Mouse (Mus musculus): ENCODE data around the gene Olfr545.
"Not testable (repeated sequence)": the region's sequence is repeated elsewhere in the genome, so short reads cannot be mapped to it uniquely, and the experiment has no call there.

Gene Olfr545

DNA sequence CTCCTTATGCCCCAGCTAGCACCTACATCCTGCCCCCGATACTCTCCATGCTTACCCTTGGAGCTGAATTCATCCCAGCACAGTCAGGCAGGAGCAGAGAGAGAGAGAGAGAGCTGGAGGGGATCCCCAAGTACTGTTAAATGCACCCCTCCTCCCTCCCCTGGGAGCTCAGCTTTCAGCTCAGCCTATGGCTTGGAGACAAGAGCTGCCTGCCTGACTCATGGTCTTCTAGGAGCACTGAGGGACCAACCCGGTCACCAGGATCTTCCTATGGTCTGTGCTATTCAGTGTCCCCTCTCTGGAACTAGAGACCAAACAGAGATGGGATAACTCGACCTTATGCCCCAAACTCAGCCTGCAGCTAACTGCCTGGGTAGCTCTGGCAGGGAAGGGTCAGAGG, at the start of gene Olfr545:
Olfr545 (minus strand) TSS at position 101 of the 400 bp plus-strand sequence.
- DNase-seq (ENCODE audit: low read depth): no peak

DNA sequence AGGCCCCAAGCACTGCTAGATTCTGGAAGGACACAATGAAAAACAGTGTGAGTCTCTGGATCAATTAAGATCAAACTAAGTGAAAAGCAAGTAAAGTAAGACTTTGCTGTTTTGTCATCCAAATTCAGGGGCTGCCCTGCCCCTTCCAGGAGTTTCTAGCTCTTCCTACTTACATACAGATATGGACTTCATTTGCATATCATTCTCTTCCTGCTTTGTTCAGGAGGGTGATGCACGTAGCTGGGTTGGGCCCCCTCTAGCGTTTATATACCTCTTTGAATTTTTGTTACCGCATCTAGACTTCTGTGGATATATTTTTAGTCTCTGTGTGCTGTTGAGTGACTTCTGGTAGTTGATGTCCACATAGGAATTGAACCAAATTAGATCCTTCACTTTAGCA, 41.9 kb upstream of the Olfr545 start:
- no peak for DNase-seq (ENCODE audit: low read depth)

DNA sequence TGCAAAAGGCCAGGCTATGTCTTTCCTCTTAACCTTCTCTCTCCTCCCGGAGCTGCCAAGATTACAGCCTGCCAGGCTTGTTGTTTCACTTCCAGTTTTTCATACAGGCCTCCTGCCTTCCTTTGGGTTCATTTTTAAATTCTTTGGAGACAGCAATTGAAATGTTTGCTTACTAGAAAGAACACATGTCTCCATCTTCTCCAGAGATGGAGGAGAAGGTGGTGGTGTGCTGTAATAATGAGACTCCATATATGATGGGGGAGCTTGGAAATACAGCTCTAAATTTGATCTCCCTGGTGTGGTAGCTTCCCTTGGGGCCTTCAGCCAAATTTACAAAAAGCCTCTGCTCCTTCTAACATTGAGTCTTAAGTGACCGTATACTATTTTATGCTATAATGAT, 41.2 kb upstream of the Olfr545 start, which contains the start of gene Olfr548-ps1:
Olfr548-ps1 (plus strand) TSS at position 301 of the 400 bp plus-strand sequence.
- no peak for DNase-seq (ENCODE audit: low read depth)

DNA sequence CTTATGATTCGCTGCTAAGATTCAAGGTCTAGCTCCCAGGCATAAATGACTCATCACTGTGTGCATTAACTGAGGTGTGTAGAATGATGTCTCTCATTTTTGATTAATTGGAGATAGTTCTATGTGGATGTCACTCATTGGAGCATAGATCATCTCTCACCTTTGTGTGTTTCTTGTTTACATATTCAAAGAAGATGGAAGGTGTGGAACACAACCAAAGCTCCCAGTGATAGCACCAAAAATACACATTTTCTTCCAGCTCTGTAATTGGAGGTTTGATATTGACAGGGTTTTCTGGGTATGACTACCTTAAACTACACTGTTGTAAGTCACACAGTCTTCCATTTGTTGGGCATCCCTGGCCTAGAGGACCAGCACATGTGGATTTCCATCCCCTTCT, 35.1 kb upstream of the Olfr545 start, which contains the start of gene Olfr547:
Olfr547 (plus strand) TSS at position 301 of the 400 bp plus-strand sequence.
- no peak for DNase-seq (ENCODE audit: low read depth)

DNA sequence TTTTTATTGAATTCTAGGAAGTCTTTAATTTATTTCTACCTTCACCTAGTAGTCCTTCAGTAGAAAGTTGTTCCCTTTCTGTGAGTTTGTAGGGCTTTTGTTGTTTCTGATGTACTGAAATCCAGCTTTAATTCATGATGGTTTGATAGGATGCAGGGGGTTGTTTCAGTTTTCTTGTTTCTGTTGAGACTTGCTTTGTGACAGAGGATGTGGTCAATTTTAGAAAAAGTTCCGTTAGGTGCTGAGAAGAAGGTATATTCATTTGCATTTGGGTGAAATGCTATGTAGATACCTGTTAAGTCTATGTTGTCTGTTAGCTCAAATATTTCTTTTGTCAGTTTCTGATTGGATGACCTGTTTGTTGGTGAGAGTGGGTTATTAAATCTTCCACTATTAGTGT, 29.7 kb upstream of the Olfr545 start:
- DNase-seq (ENCODE audit: low read depth): no peak

DNA sequence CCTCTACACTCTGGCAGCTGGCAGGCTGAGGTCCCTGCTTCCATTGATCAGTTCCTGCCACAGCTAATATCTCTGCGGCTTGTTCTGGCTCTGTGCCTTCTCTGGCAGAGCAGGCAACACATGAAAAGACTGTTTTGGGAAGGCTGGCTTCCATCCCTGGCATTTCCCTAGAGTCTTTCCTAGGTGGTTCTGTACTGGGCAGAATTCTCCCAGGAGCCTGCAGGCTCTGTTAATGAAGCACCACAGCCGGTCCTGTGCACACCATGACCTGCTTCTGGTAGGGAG, 17.6 kb upstream of the Olfr545 start:
- DNase-seq (ENCODE audit: low read depth): peak; percentile 10

DNA sequence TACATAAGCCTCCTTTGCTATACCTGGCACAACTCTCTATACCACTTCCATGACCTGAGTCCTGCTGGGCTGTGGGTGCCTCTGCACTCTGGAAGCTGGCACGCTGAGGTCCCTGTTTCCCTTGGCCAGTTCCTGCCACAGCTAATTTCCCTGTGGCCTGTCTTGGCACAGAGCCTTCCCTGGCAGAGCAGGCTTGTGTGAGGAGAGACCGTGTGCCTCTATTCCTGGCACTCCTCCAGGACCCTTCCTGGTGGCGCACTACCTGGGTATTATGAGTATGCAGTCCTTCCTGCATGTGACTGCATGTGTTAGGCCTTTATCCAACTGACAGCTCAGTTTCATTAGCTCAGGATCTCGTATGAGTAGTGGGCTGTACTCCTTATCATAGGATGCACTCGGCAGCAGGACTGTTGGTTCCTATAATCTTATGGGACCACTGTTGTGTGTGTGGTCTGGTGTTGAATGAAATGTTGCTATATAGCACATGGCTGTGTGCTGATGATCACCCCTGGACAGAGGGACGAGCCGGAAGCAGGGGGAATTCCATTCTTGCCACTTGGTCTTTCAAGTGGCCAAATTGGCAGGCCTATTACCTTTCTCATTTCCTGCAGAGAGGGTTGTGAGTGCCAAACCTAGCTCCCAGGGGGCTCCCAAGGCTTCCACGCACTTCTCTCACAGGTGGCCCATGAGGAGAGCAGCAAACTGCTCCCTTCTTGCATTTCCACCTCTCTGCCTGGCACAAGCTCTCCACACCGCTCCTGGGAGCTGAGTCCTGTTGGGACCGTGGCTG, 17.1 kb upstream of the Olfr545 start:
- DNase-seq (ENCODE audit: low read depth): peak; percentile 6

DNA sequence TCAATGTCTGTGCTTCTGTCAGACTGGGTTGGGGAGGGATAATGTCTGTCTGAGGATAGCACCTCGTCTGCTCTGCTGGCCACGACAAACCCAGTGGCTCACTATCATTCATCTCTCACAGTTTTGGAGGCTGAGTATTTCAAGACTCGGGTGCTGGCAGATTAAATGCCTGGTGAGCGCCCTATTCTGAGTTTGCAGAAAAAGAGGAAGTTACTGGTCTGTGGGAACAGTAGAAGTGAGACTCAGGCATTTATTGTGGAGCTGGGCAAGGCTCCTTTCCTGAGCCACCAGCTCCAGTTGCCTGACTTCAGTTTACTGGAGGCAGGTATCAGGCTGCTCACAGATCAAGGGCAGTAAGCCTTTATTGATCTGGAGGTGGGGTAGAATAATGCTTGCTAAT, 14.8 kb upstream of the Olfr545 start:
- no peak for DNase-seq (ENCODE audit: low read depth)

DNA sequence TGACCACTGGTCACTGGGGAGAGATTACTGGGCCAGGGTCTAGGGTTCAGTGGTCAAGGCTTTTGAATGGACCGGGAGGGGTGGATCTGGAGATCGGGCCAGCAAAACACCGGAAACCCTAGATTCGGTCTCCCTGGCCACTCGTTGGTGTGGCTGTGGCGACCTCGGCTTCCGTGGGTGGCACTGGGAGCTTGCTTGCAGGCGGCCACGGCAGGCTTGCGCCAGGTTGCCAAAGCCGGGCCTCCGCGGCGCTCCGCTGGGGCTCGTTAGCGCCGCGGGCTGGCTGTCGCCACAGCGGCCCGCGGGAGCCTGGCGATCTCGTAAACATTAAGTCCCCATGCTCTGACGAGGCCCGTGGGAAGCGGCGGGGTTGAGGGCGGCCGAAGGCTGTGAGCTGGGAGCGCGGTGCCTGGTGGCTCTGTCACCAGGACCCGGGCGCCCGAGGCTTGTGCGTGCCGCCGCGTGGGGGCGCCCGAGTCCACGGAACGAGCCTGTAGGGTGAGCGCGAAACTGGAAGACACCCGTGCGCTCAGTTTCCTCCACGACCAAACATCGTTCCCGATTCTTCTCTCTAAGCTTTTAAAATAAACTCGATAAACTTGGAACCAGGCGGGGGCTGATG, 13.6 kb upstream of the Olfr545 start:
- DNase-seq (ENCODE audit: low read depth): peak; percentile 37

DNA sequence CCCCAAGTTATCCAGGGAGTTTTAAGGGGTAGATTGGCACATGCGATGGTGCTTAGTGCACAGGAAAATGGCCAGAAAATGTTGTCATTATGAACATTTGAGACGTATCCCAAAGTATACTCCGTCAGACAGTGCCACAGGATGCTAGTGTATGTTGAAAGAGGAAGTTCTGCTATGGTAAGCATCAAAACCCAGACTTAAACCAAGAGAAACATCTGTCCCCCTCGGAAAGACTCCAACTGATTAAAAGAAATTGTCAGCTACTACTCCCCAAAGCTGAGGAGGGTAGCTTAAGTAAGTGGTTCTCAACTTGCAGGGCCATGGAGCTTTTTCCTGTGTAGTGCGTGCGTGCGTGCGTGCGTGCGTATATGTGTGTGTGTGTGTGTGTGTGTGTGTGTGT, 12.6 kb upstream of the Olfr545 start:
- no peak for DNase-seq (ENCODE audit: low read depth)

DNA sequence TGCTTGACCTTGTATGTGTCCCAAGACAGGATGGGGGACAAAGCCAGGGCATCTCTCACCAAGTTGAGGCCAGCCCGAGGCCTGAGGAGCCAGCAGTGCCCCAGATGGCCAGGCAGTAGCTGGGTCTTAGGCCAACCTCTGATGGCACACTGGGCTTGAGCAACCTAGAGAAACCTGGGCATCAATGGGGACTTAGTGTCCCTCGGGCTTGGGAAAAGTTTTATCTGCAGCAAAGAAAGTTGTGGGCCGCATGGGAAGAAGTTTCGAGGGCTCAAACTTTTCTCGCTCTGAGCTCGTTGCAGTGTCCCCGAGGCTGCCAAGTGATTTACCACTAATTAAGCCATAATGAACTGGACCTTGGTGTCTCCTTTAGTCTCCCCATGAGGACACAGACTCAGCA, 10.4 kb upstream of the Olfr545 start:
- DNase-seq (ENCODE audit: low read depth): no peak

DNA sequence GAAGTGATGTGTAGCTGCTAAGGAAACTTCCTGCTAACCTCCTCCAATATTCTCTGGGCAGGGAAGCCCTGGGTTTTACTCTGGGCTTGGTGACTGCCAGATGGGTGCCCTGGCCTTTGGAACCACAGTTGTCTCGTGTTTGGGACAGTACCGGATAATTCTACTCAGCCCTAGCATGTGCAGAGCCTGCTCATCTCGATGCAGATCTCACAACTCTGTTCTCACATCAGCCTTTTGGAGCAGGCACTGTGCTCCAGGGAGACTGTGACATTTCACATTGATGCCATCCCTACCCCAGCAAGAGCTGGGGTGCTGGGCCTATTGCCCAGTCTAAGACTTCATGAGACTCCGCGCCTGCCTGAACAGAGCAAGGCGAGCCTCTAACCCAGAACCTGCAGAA, 9.3 kb upstream of the Olfr545 start:
- no peak for DNase-seq (ENCODE audit: low read depth)

DNA sequence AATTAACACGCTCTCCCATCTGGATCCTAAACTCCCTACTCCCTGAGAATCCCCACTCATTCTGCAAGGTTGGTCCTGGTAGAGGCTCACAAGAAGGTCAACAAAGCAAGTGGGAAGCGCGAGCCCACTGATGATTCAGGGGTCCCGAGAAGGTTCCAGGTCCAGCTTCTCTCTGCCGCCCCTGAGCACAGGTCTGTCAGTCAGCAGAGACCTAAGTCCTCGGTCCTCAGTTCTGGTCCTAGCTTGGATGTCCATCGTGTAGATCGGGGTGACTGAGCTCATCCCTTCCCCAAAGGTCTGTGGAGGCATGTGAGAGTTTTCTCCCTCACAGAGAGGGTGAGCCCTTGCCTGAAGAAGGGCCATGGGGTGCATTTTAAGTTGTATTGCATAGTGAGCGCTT, 8.7 kb upstream of the Olfr545 start:
- no peak for DNase-seq (ENCODE audit: low read depth)

DNA sequence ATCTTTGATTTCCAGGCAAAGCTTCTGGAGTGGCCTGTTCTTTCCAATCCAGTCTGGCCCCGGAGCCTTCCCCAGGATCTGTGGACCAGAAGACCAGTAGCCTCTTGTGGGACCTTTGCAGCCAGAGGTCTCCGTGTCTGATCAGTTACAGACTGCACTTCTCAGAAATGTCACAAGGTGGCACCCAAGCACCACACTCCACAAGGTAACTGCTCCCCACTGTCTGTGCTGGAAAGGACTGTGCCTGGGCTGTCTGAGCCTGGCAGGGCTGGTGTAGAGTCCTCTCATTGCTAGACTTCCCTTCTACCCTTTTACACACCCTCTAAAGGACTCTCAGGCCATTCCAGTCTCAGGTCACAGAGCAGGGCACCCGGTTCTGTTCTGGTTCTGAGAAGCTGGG, 7.5 kb upstream of the Olfr545 start:
- peak; percentile 57 for DNase-seq (ENCODE audit: low read depth)

DNA sequence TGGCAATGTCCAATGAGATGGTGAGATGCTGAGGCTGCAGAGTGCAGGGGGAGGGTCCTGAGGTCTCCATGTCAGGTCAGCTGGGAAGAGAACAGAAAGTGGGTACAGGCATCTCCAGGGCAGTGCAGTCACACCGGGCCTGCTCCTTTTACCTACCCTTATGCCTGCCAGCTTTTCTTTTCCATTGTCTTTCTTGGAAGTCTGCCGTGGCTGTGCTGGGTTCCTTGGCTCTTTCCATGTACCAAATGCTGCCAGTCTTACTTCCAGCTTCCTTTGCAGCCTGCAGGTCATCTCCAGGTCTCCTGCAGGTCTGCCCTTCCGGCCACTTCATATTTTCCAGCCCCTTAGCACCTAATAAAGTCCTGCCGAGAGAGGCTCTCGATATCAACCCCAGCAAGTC, 2.6 kb upstream of the Olfr545 start:
- DNase-seq (ENCODE audit: low read depth): no peak

DNA sequence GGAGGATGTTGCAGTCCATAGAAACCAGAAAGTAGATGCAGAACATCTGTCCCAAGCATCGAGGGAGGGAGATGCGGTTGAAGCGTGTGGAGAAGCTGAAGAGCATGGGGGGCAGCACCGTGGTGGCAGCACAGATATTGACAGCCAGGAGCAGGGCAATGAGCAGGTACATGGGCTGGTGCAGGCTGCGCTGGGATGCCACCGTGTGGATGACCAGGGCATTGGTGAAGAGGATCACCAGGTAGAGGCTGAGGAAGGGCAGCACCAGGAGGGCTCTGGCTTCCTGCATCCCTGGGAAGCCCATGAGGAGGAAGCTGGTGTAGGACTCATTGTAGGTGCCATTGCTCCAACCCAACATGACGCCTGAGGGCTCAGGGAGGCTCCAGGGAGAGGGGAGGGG, 5.0 kb downstream of the Olfr545 start:
- DNase-seq (ENCODE audit: low read depth): not testable (repeated sequence)

DNA sequence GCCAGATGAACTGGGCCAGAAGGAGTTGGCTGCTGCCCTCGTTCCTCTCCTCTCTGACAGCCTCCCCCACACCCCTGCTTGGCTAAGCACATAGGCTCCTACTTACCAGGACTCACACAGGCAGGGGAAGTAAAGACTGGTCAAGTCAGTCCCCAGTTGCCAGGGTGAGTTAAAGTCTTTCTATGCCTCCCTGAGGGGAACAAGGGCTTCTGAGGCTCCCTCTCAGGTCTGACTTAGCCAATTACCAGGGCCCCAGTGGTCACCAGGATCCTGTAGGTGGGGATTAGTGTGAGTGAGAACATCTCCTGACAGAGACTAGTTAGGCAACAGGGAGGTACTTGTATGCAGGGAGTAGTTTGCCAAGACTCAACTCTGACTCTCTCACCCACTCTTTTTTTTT, 11.2 kb downstream of the Olfr545 start, which contains the start of gene Olfr544:
Olfr544 (minus strand) TSS at position 153 of the 400 bp plus-strand sequence.
- DNase-seq (ENCODE audit: low read depth): no peak

DNA sequence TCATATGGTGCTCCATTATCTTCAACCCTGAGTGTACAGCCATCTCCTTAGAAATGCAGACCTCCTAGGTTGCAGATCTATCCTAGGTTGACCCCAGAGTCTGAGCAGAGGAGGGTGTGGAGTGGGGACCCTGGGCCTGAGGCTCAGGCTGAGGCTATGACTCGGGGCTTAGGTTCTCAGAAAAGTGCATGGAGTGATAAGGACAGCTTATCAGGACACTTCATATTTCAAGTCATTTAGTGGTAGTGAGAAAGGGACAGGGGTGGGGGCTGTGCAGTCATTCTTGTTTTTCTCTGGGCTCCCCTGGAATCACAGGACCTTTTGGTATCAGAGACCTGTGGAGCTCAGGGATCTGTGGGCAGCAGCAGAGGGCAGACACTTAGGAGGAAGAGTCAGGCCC, 13.3 kb downstream of the Olfr545 start:
- no peak for DNase-seq (ENCODE audit: low read depth)

DNA sequence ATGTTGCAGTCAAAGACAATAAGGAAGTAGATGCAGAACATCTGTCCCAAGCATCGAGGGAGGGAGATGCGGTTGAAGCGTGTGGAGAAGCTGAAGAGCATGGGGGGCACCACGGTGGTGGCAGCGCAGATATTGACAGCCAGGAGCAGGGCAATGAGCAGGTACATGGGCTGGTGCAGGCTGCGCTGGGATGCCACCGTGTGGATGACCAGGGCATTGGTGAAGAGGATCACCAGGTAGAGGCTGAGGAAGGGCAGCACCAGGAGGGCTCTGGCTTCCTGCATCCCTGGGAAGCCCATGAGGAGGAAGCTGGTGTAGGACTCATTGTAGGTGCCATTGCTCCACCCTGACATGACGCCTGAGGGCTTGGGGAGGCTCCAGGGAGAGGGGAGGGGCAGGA, 14.6 kb downstream of the Olfr545 start:
- not testable (repeated sequence) for DNase-seq (ENCODE audit: low read depth)

DNA sequence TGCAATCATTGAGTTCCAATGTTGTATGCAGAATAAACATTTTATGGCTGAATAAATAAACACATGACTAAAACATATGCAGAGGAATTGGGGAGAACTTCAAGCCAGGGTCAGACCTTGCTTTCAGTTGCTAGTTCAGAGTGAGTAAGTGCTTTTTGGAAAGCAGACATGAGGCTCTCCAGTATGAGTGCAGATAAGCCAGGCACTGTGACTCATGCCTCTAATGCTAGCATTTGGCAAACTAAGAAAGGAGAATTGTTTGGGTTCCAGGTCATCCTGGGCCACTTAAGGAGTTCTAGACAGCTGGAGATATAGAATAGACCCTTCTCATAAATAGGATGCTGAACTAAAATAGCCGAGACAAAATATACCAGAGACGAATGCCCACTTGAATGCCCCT, 15.7 kb downstream of the Olfr545 start:
- DNase-seq (ENCODE audit: low read depth): peak; percentile 71

DNA sequence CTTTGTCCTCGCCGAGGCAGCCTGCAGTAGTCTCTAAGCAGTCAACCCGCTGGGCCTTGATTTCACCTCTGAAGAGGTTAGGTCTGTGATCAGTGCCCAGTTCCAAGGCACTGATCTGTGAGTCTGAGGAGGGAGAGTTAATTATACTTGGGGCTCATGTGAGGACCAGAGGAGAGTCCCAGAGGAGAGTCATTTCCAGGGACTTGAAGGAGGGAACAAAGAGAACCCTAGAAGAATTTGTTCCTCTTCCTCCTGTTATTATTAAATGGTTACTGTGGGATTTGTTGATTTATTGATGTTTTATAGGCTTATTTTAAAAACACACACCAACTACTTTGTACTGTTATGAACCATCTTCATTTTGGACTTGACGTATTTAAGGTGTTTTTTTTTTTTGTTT, 17.8 kb downstream of the Olfr545 start, which contains the start of gene Olfr543:
Olfr543 (minus strand) TSS at position 101 of the 400 bp plus-strand sequence.
- DNase-seq (ENCODE audit: low read depth): no peak

DNA sequence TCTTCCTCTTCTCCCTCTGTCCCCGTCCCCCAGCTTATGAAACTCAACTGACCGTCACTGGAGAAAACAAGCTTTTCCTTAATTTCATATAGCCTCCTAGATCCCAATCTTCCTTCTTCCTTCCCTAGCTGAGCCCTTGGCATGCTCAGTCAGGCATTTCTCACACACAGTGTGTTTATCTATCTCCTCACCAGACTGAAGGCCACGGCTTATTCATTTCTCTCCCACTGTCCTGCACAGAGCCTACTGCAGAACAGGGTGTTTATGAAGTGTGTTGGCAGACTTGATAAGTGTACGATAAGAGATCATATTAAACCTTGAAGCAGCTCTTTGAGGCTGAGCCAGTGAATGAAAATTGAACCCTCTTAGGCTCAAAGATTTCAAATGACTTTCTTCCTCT, 18.6 kb downstream of the Olfr545 start:
- no peak for DNase-seq (ENCODE audit: low read depth)

DNA sequence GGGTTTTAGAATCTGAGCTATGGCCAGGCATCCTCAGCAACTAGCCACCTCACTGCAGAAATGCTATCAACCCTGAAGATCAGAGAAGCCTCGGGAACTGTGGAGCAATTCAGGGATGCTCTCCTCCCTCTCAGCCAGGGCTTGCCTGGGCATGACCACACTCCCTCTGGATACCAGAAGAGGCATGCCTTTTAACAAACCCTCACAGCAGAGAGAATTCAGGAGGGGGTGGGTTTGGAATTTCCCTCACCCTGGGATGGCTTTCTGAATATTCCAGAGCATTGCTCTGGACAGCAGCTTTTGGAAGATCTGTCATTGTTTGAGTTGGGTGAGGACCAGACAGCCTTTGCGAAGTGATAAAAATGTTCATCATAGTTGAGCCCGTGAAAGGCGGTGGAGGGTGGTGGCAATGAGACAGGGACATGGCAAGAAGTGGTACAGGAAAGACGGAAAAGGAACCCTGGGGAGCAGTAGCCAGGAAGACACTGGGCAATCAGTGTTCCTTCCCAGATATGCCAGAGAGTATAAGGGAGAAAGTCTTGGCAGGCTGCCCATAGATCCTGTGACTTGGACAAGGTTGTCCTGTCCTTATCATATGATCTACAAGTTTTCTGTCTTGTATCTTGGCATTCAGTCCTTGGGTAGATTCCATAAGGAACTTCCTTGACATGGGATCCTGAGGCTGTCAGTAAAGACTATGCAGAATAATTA, 19.9 kb downstream of the Olfr545 start:
- DNase-seq (ENCODE audit: low read depth): peak; percentile 51

Data from fibroblast of lung, adult 2 months (primary cell).